Comparison of ENCODE assay signal across 28 mouse cellular contexts in genomic region chr1:36857081-36857480, GRCm38 (mm10).
"Had no signal": no experiment of that assay in that cellular context is flagged by ENCODE, and none has a peak within 500 bp of the region (broad histone marks: within the 10 kb centered on the region; RNA-seq: fewer than 3 reads in every experiment).

No protein-coding gene starts in this region.

- DNase-seq: gastrocnemius, adult 2 months; gastrocnemius, postnatal 10 days; gastrocnemius, postnatal 25 days; heart, adult 2 months; heart, postnatal 14 days; heart, postnatal 36 days; kidney, adult 18-20 months; kidney, adult 8-10 months; kidney, postnatal 10 days; kidney, postnatal 25 days; kidney, postnatal 4 days; layer of hippocampus, postnatal 36 days; liver; liver, embryonic 13.5 days had no signal

- H3K4me2 ChIP-seq: heart, embryonic 11.5 days; heart, embryonic 13.5 days; heart, embryonic 15.5 days; hindbrain, embryonic 12.5 days; hindbrain, embryonic 14.5 days; intestine, embryonic 15.5 days; limb, embryonic 12.5 days; liver, embryonic 11.5 days; liver, embryonic 13.5 days; liver, embryonic 15.5 days had no signal

- H3K27ac ChIP-seq: gastrocnemius, adult 2 months; heart, adult 2 months; heart, embryonic 13.5 days; heart, embryonic 15.5 days; hindbrain, embryonic 10.5 days; hindbrain, embryonic 12.5 days; hindbrain, embryonic 14.5 days; intestine, embryonic 15.5 days; layer of hippocampus, adult 2 months; limb, embryonic 10.5 days; limb, embryonic 12.5 days; liver, embryonic 13.5 days; liver, embryonic 15.5 days had no signal

- H3K27me3 ChIP-seq: heart, embryonic 13.5 days; heart, embryonic 15.5 days; hindbrain, embryonic 12.5 days; intestine, embryonic 15.5 days; limb, embryonic 12.5 days; liver, embryonic 13.5 days; liver, embryonic 15.5 days had no signal

- H3K36me3 ChIP-seq: hindbrain, embryonic 12.5 days; intestine, embryonic 15.5 days had no signal

- ATAC-seq: hindbrain, embryonic 16.5 days; inflammation-experienced regulatory T-cells, adult 6 months; intestine, embryonic 15.5 days had no signal

- H3K9me3 ChIP-seq: heart, embryonic 13.5 days; heart, embryonic 15.5 days; hindbrain, embryonic 10.5 days; hindbrain, embryonic 12.5 days; intestine, embryonic 15.5 days; limb, embryonic 10.5 days; limb, embryonic 12.5 days; liver, embryonic 13.5 days; liver, embryonic 15.5 days had no signal

- H3K4me3 ChIP-seq: gastrocnemius, adult 2 months; heart, adult 2 months; heart, embryonic 13.5 days; heart, embryonic 15.5 days; hindbrain, embryonic 10.5 days; hindbrain, embryonic 12.5 days; intestine, embryonic 15.5 days; layer of hippocampus, adult 2 months; limb, embryonic 10.5 days; limb, embryonic 12.5 days; liver, embryonic 13.5 days; liver, embryonic 15.5 days had no signal

- H3K9ac ChIP-seq: heart, embryonic 13.5 days; heart, embryonic 15.5 days; hindbrain, embryonic 12.5 days; hindbrain, embryonic 14.5 days; intestine, embryonic 15.5 days; limb, embryonic 12.5 days; liver, embryonic 13.5 days; liver, embryonic 15.5 days had no signal
